25 mouse cellular contexts compared by ENCODE assay signal in genomic region chr13:60640420-60640819, GRCm38 (mm10). TPM values are rescaled to one million over a fixed set of nuclear protein-coding genes. Genes with fewer than 3 reads are reported as not detected.
DNase-seq lines count a peak whose midpoint lies in the region; ATAC-seq and TF ChIP-seq lines count a peak whose summit lies in the region.
"Had no signal": no experiment of that assay in that cellular context is flagged by ENCODE, and none has a peak within 500 bp of the region (broad histone marks: within the 10 kb centered on the region; RNA-seq: fewer than 3 reads in every experiment).

No protein-coding gene starts in this region.

- WGBS in limb, embryonic 10.5 days = 90% methylated on average over 7 of the region's 7 CpGs

- H3K4me3 ChIP-seq in left cerebral cortex, adult 2 months = no peak overlapping the region
- no peak overlapping the region for H3K4me3 ChIP-seq in limb, embryonic 10.5 days
- H3K4me3 ChIP-seq: embryonic facial prominence, embryonic 10.5 days; embryonic facial prominence, embryonic 12.5 days; forebrain, embryonic 13.5 days; forebrain, embryonic 15.5 days had no signal

- no peaks in the 10 kb centered on the region for H3K27me3 ChIP-seq in limb, embryonic 10.5 days (ENCODE audit: low read depth, poor library complexity, severe bottlenecking)
- H3K27me3 ChIP-seq: CH12.LX; embryonic facial prominence, embryonic 12.5 days; forebrain, embryonic 13.5 days; forebrain, embryonic 15.5 days; Patski had no signal

- intact Hi-C loops in left cerebral cortex, adult 2 months (cut with DNase I) = no loop called here
- intact Hi-C loops in left cerebral cortex, postnatal 14 days (cut with DNase I) = no loop called here

- DNase-seq in frontal cortex, postnatal 36 days (ENCODE audit: low spot score in 2 of 2) = no peak
- no peak for DNase-seq in left cerebral cortex, adult 2 months (ENCODE audit: extremely low spot score in 1 of 2, low spot score in 2 of 2)
- DNase-seq in left cerebral cortex, postnatal 14 days (ENCODE audit: low spot score in 2 of 2) = no peak
- peak; percentile 72 for DNase-seq in brain, adult 2 months (ENCODE audit: low read depth, low spot score)
- DNase-seq in telencephalon, adult 2 months (ENCODE audit: low read depth, low spot score) = peak; percentile 53
- no peak for DNase-seq in limb, embryonic 10.5 days (ENCODE audit: low spot score)
- DNase-seq: adrenal gland, adult 8-10 months; adrenal gland, postnatal 14 days; adrenal gland, postnatal 36 days; B cell, adult 2 months; cerebellum, adult 11 months; cerebellum, adult 2 months; cerebellum, adult 9-10 months; cerebellum, postnatal 10 days; cerebellum, postnatal 25 days had no signal

- no peaks in the 10 kb centered on the region for H3K36me3 ChIP-seq in limb, embryonic 10.5 days
- H3K36me3 ChIP-seq: embryonic facial prominence, embryonic 10.5 days; embryonic facial prominence, embryonic 12.5 days; forebrain, embryonic 15.5 days; G1E had no signal

- peak overlapping the region; percentile 9; the same call in 1 of the 2 replicates for H3K27ac ChIP-seq in left cerebral cortex, adult 2 months
- no peak overlapping the region for H3K27ac ChIP-seq in limb, embryonic 10.5 days
- H3K27ac ChIP-seq: embryonic facial prominence, embryonic 10.5 days; embryonic facial prominence, embryonic 12.5 days; forebrain, embryonic 13.5 days; forebrain, embryonic 15.5 days had no signal

- ATAC-seq in frontal cortex, adult (ENCODE audit: low TSS enrichment) = peak; percentile 75
- ATAC-seq: activated CD4-positive, CD25-positive, alpha-beta regulatory T cell, adult 4 months; CD4-positive, CD25-positive, alpha-beta regulatory T cell, adult 4 months; forebrain, embryonic 13.5 days; forebrain, embryonic 15.5 days; Patski had no signal

- peak; percentile 31 for TF ChIP-seq CTCF in left cerebral cortex, adult 2 months (IDR thresholded peaks at IDR 0.05)

- no peaks in the 10 kb centered on the region for H3K9me3 ChIP-seq in limb, embryonic 10.5 days (replicated peaks)
- H3K9me3 ChIP-seq: embryonic facial prominence, embryonic 10.5 days; embryonic facial prominence, embryonic 12.5 days; forebrain, embryonic 13.5 days; forebrain, embryonic 15.5 days had no signal

- H3K4me1 ChIP-seq in limb, embryonic 10.5 days = no peaks in the 10 kb centered on the region; the same call in 1 of the 2 replicates
- H3K4me1 ChIP-seq: embryonic facial prominence, embryonic 10.5 days; embryonic facial prominence, embryonic 12.5 days had no signal

RNA-seq across cellular contexts. Expression of gene Dapk1, which starts 38.7 kb away (rescaled TPM):
- 100 to 1,000 TPM; 101 to 105 TPM for total RNA-seq in left cerebral cortex, adult 2 months (2021)
- total RNA-seq in left cerebral cortex, postnatal 14 days (2021) = 10 to 100 TPM; 78.6 to 89.5 TPM
- 15.7 and 18.5 TPM in 2 replicates for polyA plus RNA-seq in limb, embryonic 10.5 days (2016; fragmentation: Nextera tagmentation; extraction: Ambion mirVana)
- total RNA-seq: CH12.LX had no signal
- polyA plus RNA-seq: G1E had no signal

Comparison
In these comparisons a context has a peak if more than half of its experiments do, and no peak if none do; other contexts are left out.
1. DNase-seq: peak in brain, adult 2 months (single experiment) and telencephalon, adult 2 months (single experiment); none in frontal cortex, postnatal 36 days (0 of 2), left cerebral cortex, adult 2 months (0 of 2), left cerebral cortex, postnatal 14 days (0 of 2) and limb, embryonic 10.5 days (single experiment).